Mouse (Mus musculus) spleen, postnatal 10 days (tissue): Measurements from ENCODE around the gene Foxn3.

ENCODE experiments used
- DNase-seq, 2 experiments: peaks; one replicate each; pipeline ENCODE4 v3.0.0; 2021 to 2022; ENCODE audit warnings: low spot score in 2 of 2

The Foxn3 gene

GRCm38 (mm10) chr12:99352583-99352982 lies 210.8 kb downstream of the Foxn3 start:
- DNase-seq = no peak

- no peak for DNase-seq
Observed at GRCm38 (mm10) chr12:99352136-99352535, 211.2 kb downstream of the Foxn3 start.

- no peak for DNase-seq
Observed at GRCm38 (mm10) chr12:99351731-99352130, 211.7 kb downstream of the Foxn3 start.

- DNase-seq = peak in 1 of 2 experiments; percentile 49
Observed at GRCm38 (mm10) chr12:99349650-99349997, 213.8 kb downstream of the Foxn3 start.

GRCm38 (mm10) chr12:99348940-99349649 lies 214.3 kb downstream of the Foxn3 start:
- DNase-seq = no peak

GRCm38 (mm10) chr12:99347512-99347911 lies 215.9 kb downstream of the Foxn3 start:
- no peak for DNase-seq

- no peak for DNase-seq
Observed at GRCm38 (mm10) chr12:99346982-99347381, 216.4 kb downstream of the Foxn3 start.

GRCm38 (mm10) chr12:99345323-99345722 lies 218.1 kb downstream of the Foxn3 start:
- DNase-seq = no peak

GRCm38 (mm10) chr12:99343378-99343777 lies 220.0 kb downstream of the Foxn3 start:
- DNase-seq = no peak

GRCm38 (mm10) chr12:99342160-99342559 lies 221.2 kb downstream of the Foxn3 start:
- DNase-seq = no peak

- DNase-seq = no peak
Observed at GRCm38 (mm10) chr12:99341751-99342150, 221.6 kb downstream of the Foxn3 start.

GRCm38 (mm10) chr12:99340418-99341182 lies 222.8 kb downstream of the Foxn3 start:
- no peak for DNase-seq

- DNase-seq = no peak
Observed at GRCm38 (mm10) chr12:99339640-99340325, 223.6 kb downstream of the Foxn3 start.

- no peak for DNase-seq
Observed at GRCm38 (mm10) chr12:99338754-99339153, 224.6 kb downstream of the Foxn3 start.

- DNase-seq = no peak
Observed at GRCm38 (mm10) chr12:99337171-99337435, 226.3 kb downstream of the Foxn3 start.

GRCm38 (mm10) chr12:99336349-99337170 lies 226.8 kb downstream of the Foxn3 start:
- DNase-seq = no peak

GRCm38 (mm10) chr12:99335628-99336027 lies 227.8 kb downstream of the Foxn3 start:
- no peak for DNase-seq

- DNase-seq = no peak
Observed at GRCm38 (mm10) chr12:99334026-99334425, 229.4 kb downstream of the Foxn3 start.

GRCm38 (mm10) chr12:99333304-99333968 lies 229.9 kb downstream of the Foxn3 start:
- no peak for DNase-seq

GRCm38 (mm10) chr12:99332144-99332807 lies 231.1 kb downstream of the Foxn3 start:
- no peak for DNase-seq
